Mouse (Mus musculus) erythroblast, embryonic 14.5 days (primary cell): ENCODE measurements around the gene Clcn1.

Experiments
- GATA1 ChIP-seq: IDR thresholded peaks from 2 replicates; pipeline ENCODE4 v1.6.1; 2012; ENCODE audit warnings: low read length, inconsistent platforms, mixed read lengths
- TAL1 ChIP-seq: IDR thresholded peaks from 3 replicates; pipeline ENCODE4 v1.6.1; 2012; ENCODE audit warnings: low read length, inconsistent platforms, mixed read lengths

GRCm38 (mm10) chr6:42361041-42361895 lies 74.8 kb downstream of the Clcn1 start:
- TF ChIP-seq GATA1, result no peak
- TF ChIP-seq TAL1, result no peak
